Mouse (Mus musculus) cerebellum, postnatal 25 days (tissue): ENCODE data around the gene 1700025C18Rik.

Experiments used
- DNase-seq, 2 experiments: peaks; one replicate each; pipeline ENCODE4 v3.0.0; 2021; ENCODE audit warnings: mixed read lengths in 2 of 2

The 1700025C18Rik gene

DNA sequence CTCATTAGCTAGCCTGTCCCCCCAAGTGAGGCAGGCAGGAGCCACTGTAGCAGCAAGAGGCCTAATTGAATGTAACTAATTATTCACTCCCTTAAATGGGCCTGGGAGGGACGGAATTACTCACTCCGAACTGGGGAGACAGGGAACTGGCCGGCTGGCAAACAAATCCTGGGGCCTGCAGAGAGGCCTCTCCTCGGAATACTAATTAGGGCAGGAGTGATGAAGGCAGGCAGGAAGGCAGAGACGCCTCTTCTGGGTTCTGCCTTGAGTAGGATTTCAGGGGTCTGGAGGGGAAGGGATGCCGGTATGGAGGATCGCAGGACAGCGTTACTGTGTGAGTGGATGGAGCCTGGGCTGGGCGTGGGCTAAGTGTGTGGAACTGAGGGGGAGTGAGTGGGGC is 13.5 kb downstream of the 1700025C18Rik start:
- DNase-seq: peak; percentile 27 to 37

GRCm38 (mm10) chr2:165074937-165075336 is 15.6 kb downstream of the 1700025C18Rik start:
- peak; percentile 95 for DNase-seq

- DNase-seq: peak; percentile 86 to 88
These were observed 16.3 kb downstream of the 1700025C18Rik start for GRCm38 (mm10) chr2:165074081-165074884.

DNA sequence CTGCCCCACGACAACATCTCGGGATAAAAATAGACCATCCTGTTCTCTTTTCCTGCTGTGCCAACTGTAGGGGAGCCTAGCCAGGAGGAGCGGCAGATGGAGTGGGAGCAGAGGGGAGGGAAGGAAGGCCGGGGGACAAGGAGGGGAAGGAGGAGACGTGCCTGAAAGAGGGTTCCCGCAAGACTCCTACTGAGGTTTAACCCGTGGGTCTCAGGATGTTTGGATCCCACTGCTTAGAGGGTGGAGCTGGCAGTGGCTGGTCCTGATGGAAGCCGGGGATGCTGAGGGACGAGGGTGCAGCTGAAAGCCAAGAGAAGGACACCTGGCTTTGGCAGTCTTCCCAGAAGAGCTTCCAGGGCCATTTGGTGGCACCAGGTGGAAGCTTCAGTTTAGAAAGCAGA is 17.2 kb downstream of the 1700025C18Rik start:
- peak; percentile 91 to 93 for DNase-seq

DNA sequence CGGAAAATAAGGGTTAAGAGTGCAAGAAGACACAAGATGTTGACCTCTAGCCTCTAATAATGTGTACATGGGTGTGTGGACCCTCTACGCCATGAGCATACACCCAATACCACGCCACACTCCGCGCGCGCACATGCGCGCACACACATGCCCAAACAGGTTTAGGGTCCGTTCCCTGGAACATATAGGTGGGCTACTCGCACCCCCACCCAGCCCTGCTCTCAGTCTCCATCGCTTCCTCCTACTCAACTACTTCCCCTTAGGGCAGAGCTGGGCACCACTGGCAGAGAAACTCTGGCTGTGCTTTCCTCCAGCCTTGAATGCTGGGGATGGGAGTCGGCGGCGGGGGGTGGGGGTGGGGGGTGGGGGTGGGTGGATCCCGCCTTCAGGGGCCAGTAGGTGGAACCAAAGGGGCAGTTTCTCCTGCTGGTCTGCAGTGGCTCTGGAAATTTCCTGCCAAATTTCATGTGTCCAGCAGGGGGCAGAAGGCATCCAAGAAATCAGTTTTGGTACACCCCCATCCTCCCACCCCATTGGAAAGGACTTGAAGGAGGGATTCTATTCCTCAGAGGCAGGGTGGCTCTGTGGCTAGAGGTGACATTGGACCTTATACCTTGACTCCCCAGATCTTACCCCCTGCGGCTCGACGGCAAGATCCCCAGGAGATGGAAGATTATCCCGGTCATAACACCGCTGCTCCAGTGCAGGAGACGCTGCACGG is 20.3 kb downstream of the 1700025C18Rik start:
- DNase-seq: peak; percentile 89 to 90

DNA sequence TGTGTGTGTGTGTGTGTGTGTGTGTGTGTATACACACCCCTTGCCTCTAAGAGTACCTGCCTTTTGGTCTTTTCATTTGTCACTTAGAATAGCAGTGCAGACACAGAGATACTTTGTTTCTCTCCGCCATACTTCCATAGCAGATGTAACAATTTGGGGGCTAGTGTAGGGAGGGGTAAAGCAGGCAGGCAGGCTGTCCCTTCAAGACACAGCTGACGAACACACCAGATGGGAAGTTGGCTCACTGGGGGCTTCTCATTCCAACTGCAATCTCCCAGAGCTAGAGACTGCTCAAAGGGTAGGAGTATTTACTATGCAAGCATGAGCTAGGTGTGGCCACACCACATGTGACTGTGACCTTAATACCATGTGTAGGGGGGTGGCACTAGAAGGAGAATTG is 21.7 kb downstream of the 1700025C18Rik start:
- no peak for DNase-seq

DNA sequence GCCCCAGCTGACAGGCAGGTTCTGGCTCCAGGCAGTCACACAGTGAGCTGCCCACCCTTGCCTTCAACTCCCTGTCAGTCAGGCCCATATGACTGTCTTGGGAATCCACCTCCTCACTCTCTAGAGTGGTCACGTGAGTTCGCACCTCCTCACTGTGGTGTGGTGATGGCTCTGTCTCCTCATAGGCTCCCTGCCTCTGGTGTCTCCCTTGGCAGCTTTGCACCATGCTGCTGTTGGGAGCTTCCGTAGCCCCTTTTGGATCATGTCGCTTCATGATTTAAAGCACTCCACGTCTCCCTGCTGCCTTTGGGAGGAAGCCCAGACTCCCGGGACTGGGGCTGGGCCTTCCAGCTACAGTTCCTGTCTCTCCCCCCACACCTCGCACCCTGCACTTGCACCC is 26.1 kb downstream of the 1700025C18Rik start:
- no peak for DNase-seq

DNA sequence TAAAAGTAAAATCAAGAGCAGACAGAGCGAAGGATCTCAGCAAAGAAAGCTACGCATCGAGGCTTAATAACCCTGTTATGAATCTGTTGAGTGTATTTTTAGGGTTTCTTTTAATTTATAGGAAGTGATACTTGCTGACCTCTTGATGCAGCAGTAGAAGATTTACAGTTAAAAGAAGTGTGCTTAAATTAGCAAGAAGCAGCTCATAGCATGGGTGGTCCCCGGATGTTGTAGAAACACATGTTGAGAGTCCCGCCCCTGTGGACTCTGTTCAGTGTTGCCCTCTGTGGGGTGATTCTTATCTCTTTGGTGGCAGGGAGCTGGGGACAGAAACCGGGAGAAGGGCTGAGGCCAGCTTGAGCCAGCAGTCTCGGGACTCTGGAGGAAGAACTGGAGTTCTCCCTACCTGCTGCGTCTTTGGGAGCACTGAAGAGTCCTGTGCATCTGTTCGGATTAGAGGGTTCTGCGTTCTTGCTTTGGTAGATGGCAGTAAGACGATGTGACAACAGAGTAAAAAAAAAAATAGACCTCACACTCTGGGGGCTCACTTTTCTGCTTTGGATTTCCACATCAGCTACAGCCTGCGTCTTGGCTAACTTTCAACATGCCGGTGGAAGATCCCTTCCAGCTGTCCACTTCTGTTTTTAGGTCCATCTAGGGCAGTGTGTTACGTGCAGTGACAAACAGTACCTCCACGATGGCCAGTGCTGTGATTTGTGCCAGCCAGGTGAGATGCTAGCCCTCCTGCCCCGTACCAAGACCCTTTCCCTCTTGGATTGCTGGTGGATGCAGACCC is 28.7 kb downstream of the 1700025C18Rik start:
- DNase-seq: no peak

DNA sequence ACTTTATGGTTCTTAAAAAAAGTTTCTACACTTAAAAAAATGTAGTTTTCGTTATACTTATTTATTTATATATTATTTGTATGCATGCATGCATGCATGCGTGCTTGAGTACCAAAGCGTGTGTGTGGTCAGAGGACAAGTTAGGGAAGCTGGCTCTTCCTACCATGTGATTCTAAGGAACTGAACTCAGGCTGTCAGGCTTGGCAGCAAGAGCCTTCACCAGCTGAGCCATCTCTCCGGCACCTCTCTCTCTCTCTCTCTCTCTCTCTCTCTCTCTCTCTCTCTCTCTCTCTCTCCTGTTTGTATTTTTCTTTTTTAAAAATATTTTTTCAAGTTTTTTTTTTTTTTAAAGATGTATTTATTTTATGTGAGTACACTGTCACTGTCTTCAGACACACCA is 30.6 kb downstream of the 1700025C18Rik start:
- no peak for DNase-seq

DNA sequence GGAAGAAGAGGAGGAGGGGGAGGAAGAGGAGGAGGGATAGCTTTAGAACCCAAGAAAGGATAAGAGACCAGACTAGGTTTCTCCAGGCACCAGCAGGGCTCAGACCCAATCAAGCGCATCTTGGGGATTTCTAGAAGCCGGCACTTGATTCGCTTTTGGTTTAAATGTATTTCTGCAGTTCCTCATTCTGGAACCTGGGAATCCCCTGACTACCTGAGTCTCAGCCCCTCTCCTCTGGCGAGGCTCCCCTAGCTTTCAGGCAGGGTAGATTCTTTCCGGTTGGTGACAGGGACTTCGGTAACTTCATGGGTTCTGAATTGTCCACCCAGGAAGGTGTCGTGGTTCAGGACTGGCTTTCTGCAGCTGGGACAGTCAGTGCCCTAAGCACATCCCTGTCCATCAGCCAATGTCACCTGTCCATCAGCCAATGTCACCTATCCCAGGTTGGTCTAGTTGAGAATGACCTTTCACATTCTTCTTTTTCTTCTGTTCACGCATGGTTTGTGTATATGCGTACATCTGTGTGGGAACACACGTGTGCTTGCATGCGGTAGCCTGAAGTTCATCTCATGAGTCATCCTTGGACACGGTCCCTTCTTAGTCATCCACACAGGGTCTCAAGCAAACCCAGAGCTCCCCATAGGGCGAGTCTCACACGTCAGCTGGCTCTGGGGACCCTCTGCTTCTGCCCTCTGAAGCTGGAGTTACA is 34.0 kb downstream of the 1700025C18Rik start:
- no peak for DNase-seq

- no peak for DNase-seq
These were observed 34.6 kb downstream of the 1700025C18Rik start for GRCm38 (mm10) chr2:165055905-165056304.

- peak in 1 of 2 experiments; percentile 56 for DNase-seq
These were observed 35.4 kb downstream of the 1700025C18Rik start, which contains the start of gene Cd40 for GRCm38 (mm10) chr2:165054888-165055852. Cd40 (plus strand) TSS chr2:165055627.

DNA sequence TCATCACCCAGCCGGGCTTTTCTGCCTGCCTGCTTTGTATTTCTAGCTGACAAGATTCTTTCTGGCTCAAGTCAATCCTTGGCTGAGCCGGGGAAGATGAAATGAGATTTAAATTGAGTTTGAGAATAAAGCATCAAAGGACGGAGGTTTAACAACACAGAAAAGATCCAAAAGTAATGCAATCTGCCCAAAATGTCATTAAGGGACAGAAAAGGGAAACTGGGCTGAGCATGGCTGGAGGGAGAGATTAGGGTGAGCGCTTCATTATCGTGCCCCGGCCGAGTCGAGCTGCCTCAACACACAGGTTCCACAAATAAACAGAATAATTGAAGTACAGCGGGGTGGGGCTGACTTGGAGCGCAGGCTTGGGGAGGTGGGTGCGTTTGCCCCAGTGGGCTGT is 39.0 kb downstream of the 1700025C18Rik start:
- no peak for DNase-seq

DNA sequence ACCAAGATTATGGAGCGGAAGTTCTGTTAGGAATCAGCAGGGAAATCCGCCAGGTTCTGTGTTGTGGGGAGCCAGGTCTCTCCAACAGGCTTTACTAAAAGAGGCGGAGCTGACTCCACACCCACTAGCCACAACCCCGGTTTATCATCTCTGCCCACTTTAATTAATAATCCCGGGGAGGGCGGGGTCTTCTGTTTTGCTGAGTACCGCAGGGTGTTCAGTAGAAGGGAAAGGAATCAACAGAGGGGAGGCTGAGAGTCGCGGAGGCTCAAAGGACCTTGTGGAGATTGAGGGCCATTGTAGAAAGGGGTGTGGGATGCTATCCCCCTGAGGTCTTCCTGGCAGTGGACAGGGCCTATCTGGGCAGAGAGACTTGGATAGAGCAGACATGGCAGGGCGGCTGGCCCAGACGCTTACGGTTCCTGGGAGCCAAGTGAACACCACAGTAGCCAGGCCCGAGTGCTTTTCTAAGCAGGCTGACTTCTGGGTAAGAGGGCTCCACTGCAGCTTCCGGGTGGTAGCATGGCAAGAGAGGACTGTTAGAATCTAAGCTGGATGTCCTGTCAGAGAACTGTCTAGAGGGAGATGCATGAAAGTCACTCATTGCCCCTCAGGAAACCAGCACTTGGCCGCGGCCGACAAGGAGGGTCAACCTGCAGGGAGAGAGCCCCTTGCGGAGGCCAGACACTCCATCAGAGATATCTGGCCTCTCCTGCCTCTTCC is 39.6 kb downstream of the 1700025C18Rik start:
- no peak for DNase-seq

- no peak for DNase-seq
These were observed 41.5 kb downstream of the 1700025C18Rik start for GRCm38 (mm10) chr2:165049044-165049443.

DNA sequence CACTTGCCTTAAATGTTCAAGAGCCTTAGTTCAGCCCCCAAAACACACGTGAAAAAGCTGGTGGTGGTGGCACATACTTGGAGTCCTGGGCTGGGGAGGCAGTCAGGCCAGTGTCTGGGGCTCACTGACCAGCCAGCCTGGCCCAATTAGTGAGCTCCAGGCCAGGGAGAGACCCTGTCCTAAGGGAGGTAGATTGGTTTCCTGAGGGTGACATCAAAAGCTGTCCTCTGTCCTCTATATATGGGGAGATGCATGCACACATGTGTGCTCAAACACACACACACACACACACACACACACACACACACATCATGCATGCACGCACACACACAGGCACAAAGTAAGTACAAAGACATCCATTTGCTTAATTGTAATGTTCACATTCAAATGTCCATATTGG is 46.8 kb downstream of the 1700025C18Rik start:
- no peak for DNase-seq

DNA sequence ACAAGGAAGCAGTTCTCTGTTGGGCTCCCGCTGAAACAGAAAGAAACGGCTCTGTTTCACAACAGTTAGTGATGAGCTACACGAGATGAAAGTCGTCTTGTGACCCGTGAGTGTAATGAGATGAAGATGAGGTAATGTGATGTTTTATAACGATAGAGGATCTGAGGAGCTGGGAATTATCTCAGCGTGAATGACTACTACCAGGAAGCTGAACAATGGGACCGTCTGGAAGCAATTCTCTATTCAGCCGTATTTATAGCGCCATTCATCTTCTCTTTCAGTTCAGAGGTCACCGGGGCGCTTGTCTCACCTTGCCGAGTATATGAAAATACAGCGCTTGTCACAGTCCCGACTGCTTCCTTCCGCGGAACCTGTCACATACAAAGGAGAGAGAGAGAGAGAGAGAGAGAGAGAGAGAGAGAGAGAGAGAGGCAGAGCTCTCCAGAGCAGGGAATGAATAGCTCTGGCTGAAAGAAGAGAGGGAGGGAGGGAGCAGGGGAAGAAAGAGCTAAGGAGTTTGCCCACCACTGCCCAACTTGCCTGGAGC is 47.4 kb downstream of the 1700025C18Rik start:
- DNase-seq: no peak

- DNase-seq: no peak
These were observed 48.4 kb downstream of the 1700025C18Rik start for GRCm38 (mm10) chr2:165042126-165042525.

- no peak for DNase-seq
These were observed 53.1 kb downstream of the 1700025C18Rik start for GRCm38 (mm10) chr2:165037415-165037814.

DNA sequence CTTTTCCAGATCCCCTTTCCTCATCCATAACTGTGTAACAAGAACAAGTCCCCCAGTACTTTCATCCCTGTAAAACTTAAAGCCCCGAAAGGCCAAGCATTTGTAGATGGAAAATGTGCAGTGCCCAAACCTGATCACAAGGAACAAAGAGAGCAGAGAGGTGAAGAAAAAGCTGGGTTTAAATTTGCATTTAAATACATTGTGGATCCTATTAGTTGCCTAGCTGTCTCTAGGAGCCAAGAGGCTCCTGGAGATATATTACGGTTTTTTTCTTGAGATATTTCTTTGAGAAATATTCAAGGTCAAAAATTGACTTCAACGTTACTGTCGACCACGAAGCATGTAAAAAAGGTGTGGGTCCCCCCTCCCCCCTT is 55.5 kb downstream of the 1700025C18Rik start:
- DNase-seq: no peak
